Mouse (Mus musculus) heart, adult 10 weeks (tissue): ENCODE data around the gene Gemin2. TPM values are rescaled to one million over a fixed set of nuclear protein-coding genes. Genes with fewer than 3 reads are reported as not detected.

Source experiments
- polyA plus RNA-seq: library from polyadenylated mRNA; stranded (reverse); fragments of 350-450 nt; fragmentation: Illumina TruSeq; extraction: RNeasy Lipid Tissue Mini Kit (QIAGEN cat#74804); gene quantifications from one replicate; pipeline ENCODE4 v1.2.3, GENCODE M21; 2014; ENCODE audit warnings: low read depth, low replicate concordance

Gene Gemin2
- 9.7 TPM for polyA plus RNA-seq

GRCm38 (mm10) chr12:59013234-59013633, at the start of gene Gemin2:
Gene Gemin2, plus strand, starts transcription at chr12:59013393.

DNA sequence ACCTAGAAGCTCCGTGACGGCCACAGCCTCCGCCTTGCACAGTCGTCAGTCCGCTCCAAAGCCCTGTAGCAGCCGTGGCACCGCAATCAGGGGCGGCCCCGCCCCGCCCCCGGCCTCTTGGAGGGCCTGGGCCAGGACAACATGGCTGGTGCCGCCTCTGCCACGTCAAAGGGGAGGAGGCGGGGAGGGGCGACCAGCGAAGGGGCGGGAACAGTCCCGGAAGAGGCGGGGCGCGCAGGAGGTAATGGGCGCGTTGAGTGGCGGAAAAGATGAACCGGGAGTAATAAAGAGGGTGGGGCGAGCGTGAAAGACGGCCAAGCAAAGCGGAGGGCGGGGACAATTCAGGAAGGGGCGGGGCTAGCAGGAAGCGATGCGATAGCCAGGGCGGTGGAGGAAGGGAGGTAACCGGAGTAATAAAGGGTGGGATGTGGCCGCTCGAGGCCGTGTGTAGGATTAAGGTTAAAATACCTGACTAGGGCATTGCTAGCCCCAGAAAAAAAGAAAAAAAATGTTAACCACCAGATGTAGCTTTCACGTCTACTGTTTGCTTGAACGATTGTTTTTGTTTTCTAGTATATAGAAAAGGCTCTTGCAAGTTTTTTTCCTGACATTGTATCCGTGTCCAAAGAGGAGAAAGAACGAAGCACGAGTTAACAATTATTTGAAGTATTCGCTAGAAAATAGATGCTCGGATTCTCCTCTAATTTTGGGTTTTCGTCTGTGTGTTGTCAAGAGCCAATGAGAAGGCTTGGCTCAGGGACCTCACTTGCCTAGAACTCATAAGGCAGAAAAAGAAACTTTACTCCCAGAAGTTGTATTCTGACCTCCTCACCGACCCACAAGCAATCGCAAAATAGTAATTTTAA, 1.1 kb upstream of the Gemin2 start, which contains the start of gene Sec23a:
TSS of gene Sec23a (minus strand) at position 174 of the 866 bp plus-strand sequence.

DNA sequence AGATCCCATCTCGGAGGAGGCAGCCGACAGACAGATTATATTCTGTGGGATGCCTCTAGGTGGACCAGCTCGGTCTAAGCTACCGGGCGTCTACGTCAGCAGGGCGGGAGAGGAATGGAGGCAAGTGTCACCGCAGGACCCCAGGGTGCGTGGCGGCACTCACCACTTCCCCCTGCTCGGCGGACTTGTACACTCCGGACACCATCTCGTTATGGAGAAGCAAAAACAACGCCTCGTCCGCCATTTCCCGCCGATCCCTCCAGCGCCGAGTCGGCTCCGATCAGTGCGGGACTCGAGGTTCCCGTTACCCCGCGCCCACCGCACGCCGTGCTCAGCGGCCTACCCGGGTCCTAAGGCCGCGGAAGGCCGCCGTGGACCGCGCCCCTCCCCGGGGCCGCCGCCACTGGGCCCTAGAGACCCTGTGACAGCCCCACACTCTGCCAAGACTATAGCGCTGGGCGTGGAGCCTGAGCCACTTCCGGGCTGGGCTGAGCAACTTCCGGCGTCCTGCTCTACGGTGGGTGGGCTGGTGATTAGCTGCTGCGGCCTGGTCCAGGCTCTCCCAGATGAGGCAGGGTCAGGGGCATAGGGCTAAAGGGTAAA, 47.9 kb downstream of the Gemin2 start, which contains the start of gene Trappc6b:
TSS of gene Trappc6b (minus strand) at position 480 of the 603 bp plus-strand sequence.

GRCm38 (mm10) chr12:59066448-59067077, 53.4 kb downstream of the Gemin2 start, which contains the start of gene Pnn:
Gene Pnn, plus strand, starts transcription at chr12:59066884.

Other genes with a start within 250 kb of the Gemin2 start
- gene Sec23a, start 1.4 kb upstream of the Gemin2 start, polyA plus RNA-seq = 35.3 TPM
- gene Trappc6b, start 48.1 kb downstream of the Gemin2 start, polyA plus RNA-seq = 88.1 TPM
- 43.8 TPM for gene Pnn, start 53.5 kb downstream of the Gemin2 start, polyA plus RNA-seq
- gene Mia2, start 82.4 kb downstream of the Gemin2 start, polyA plus RNA-seq = 87.6 TPM
- gene Fbxo33, start 206.3 kb downstream of the Gemin2 start, polyA plus RNA-seq = 7.5 TPM